Mouse (Mus musculus): ENCODE results near the gene Olfr127. TPM values are rescaled to one million over a fixed set of nuclear protein-coding genes. Genes with fewer than 3 reads are reported as not detected.

Gene Olfr127
- not detected for total RNA-seq (2023)

GRCm38 (mm10) chr17:37900137-37900536 is at the start of gene Olfr127:
Olfr127 (plus strand) TSS chr17:37900437.

GRCm38 (mm10) chr17:37920248-37920647 is 20.0 kb downstream of the Olfr127 start, which contains the start of gene Olfr128:
Olfr128 (plus strand) TSS chr17:37920548.

DNA sequence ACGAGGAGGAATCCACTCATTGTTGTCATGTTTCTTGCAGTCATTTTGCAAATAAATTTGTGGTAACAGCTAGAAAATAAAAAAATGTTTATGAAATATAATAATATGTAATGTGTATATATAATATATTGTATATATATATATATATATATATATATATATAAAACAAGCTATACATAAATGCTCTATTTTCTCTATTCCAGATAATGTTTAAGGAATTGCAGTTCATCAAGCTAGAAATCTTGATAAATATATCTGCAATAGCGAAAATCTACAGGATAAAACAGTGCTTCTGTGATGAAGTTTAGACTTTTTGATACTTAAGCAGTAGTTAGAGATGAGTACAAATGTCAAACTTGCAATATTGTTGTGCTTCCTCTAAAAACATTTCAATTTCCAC is 52.7 kb downstream of the Olfr127 start, which contains the start of gene Olfr761:
Gene Olfr761 (minus strand): TSS at position 101 of the 400 bp plus-strand sequence.

Other genes starting within 250 kb of the Olfr127 start
- not detected for gene Olfr117, start 236.7 kb upstream of the Olfr127 start, total RNA-seq (2023)
- not detected for gene Olfr118, start 233.4 kb upstream of the Olfr127 start, total RNA-seq (2023)
- gene Olfr119, start 203.9 kb upstream of the Olfr127 start, total RNA-seq (2023), result not detected
- gene Olfr120, start 178.6 kb upstream of the Olfr127 start, total RNA-seq (2023), result not detected
- gene Olfr121, start 151.6 kb upstream of the Olfr127 start, total RNA-seq (2023), result not detected
- gene Olfr122, start 131.8 kb upstream of the Olfr127 start, total RNA-seq (2023), result not detected
- not detected for gene Olfr123, start 106.9 kb upstream of the Olfr127 start, total RNA-seq (2023)
- not detected for gene Olfr124, start 100.5 kb upstream of the Olfr127 start, total RNA-seq (2023)
- gene Olfr125, start 67.5 kb upstream of the Olfr127 start, total RNA-seq (2023), result not detected
- gene Olfr126, start 53.0 kb upstream of the Olfr127 start, total RNA-seq (2023), result not detected
- not detected for gene Olfr128, start 20.1 kb downstream of the Olfr127 start, total RNA-seq (2023)
- not detected for gene Olfr761, start 52.6 kb downstream of the Olfr127 start, total RNA-seq (2023)
- not detected for gene Olfr129, start 159.6 kb downstream of the Olfr127 start, total RNA-seq (2023)
- not detected for gene Olfr130, start 163.5 kb downstream of the Olfr127 start, total RNA-seq (2023)
- gene Olfr131, start 188.3 kb downstream of the Olfr127 start, total RNA-seq (2023), result not detected
- not detected for gene Olfr132, start 234.1 kb downstream of the Olfr127 start, total RNA-seq (2023)
- not detected for gene Olfr133, start 244.8 kb downstream of the Olfr127 start, total RNA-seq (2023)